Mouse (Mus musculus): ENCODE results near the gene Zfp971. TPM values are rescaled to one million over a fixed set of nuclear protein-coding genes. Genes with fewer than 3 reads are reported as not detected.
A peak's percentile ranks its signal among the peaks of the same experiment; 100 is the strongest.
"Not testable (repeated sequence)": the region's sequence is repeated elsewhere in the genome, so short reads cannot be mapped to it uniquely, and the experiment has no call there.

Gene Zfp971
- total RNA-seq, 1 experiment, result 25.7 TPM

DNA sequence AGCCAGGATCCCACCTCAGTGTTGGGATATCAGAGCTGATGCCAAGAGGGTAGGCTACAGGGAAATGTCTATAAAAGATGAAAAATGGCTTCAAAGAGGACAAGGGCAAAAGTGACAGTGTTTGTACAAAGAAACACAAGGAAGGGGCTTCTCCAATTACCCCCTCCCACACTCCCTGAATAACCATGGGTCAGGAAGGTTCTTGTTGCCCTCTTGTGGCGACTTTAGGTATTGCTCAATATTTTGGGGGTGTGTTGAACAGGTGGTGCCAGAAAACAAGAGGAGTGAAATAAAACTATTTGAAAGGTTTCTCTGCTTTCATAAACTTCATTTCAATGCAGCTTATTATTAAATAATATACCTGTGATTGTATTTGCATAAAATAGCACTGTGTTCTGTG, 35.1 kb downstream of the Zfp971 start:
- Histone ChIP-seq H3K4me3 (ENCODE audit: insufficient read depth in 1 of 2, low read depth in 1 of 2, low read length in 2 of 2, poor library complexity in 1 of 2, severe bottlenecking in 1 of 2) (no peak overlapping the region), H3K4me1 (ENCODE audit: control insufficient read depth in 2 of 2, insufficient read depth in 2 of 2, low read length in 2 of 2, poor library complexity in 1 of 2) (no peaks in the 10 kb centered on the region), H3K36me3 (ENCODE audit: control insufficient read depth, insufficient read depth, low read length, poor library complexity, severe bottlenecking) (peaks cover 3% of the 10 kb centered on the region; the same call in 1 of the 2 replicates), H3K9me3 (ENCODE audit: control insufficient read depth, insufficient read depth, low read depth, low read length) (no peaks in the 10 kb centered on the region), H3K9ac (ENCODE audit: insufficient read depth, low read depth, low read length, poor library complexity, severe bottlenecking) (no peak overlapping the region), H3K27ac (ENCODE audit: insufficient read depth, low read depth, low read length, poor library complexity, severe bottlenecking) (no peak overlapping the region)
- in situ Hi-C loops (cut with MboI; ENCODE audit: low sequenced_read_pairs in 2 of 2, unreplicated experiment in 2 of 2), result no loop called here
- peak; percentile 47 for DNase-seq (ENCODE audit: low read depth, low spot score)
- TF ChIP-seq MAFK (IDR thresholded peaks at IDR 0.05; ENCODE audit: insufficient read depth, low read depth, low read length) (no peak), ZC3H11A (IDR thresholded peaks at IDR 0.05; ENCODE audit: borderline replicate concordance, low read depth, low read length) (peak; percentile 86)

- DNase-seq (ENCODE audit: low read depth, low spot score); H3K27ac ChIP-seq (ENCODE audit: insufficient read depth, low read depth, low read length, poor library complexity, severe bottlenecking); in situ Hi-C loops (cut with MboI; ENCODE audit: low sequenced_read_pairs in 2 of 2, unreplicated experiment in 2 of 2); H3K9me3 ChIP-seq (ENCODE audit: control insufficient read depth, insufficient read depth, low read depth, low read length); H3K36me3 ChIP-seq (ENCODE audit: control insufficient read depth, insufficient read depth, low read length, poor library complexity, severe bottlenecking); H3K4me1 ChIP-seq (ENCODE audit: control insufficient read depth in 2 of 2, insufficient read depth in 2 of 2, low read length in 2 of 2, poor library complexity in 1 of 2): not testable (repeated sequence)
- H3K4me3 ChIP-seq (ENCODE audit: insufficient read depth in 1 of 2, low read depth in 1 of 2, low read length in 2 of 2, poor library complexity in 1 of 2, severe bottlenecking in 1 of 2), result peak within 1 kb of the TSS; percentile 43 to 65; a peak in 2 of 4 replicates
- H3K9ac ChIP-seq (ENCODE audit: insufficient read depth, low read depth, low read length, poor library complexity, severe bottlenecking), result peak within 1 kb of the TSS; percentile 48
Measured at GRCm38 (mm10) chr2:178078166-178078717, 55.2 kb downstream of the Zfp971 start, which contains the start of gene Zfp931. Gene Zfp931 (minus strand): TSS chr2:178078476.

Other genes with a start within 250 kb of the Zfp971 start
- gene Gm14325, start 182.9 kb upstream of the Zfp971 start, total RNA-seq (2012; rRNA removed), result 51.2 TPM in 2 replicates
- gene Gm14327, start 126.2 kb upstream of the Zfp971 start, total RNA-seq (2012; rRNA removed), result 3.7 and 4.3 TPM in 2 replicates
- gene Zfp972, start 97.7 kb upstream of the Zfp971 start, total RNA-seq (2012; rRNA removed), result 3.8 and 4.3 TPM in 2 replicates
- gene Gm14326, start 66.0 kb upstream of the Zfp971 start, total RNA-seq (2012; rRNA removed), result 26.1 and 28.1 TPM in 2 replicates
- gene Zfp931, start 55.2 kb downstream of the Zfp971 start, total RNA-seq (2012; rRNA removed), result 19.4 and 19.5 TPM in 2 replicates
- gene Phactr3, start 95.7 kb downstream of the Zfp971 start, total RNA-seq (2012; rRNA removed), result 1.1 and 1.2 TPM in 2 replicates